Mouse (Mus musculus) embryonic stem cell, embryonic (primary cell): ENCODE data around the gene Ap5s1.

Source experiments
- CTCF ChIA-PET, 4 experiments: fragments of 300-600 bp in 2 of 4; fragments of 350-600 bp in 2 of 4; sonication (Branson Sonifier 250); formaldehyde crosslinking; loops; one replicate each; lab custom pipeline; 2022; ENCODE audit warnings: inconsistent platforms in 2 of 4; lab: Charles Lee
- POLR2A ChIA-PET, 4 experiments: fragments of 300-600 bp in 2 of 4; fragments of 350-600 bp in 2 of 4; sonication (Branson Sonifier 250); formaldehyde crosslinking; loops; one replicate each; lab custom pipeline; 2022; ENCODE audit warnings: antibody characterized with exemption in 4 of 4, inconsistent platforms in 1 of 4; lab: Charles Lee

Ap5s1 gene

GRCm38 (mm10) chr2:131176491-131176890 lies 30.4 kb upstream of the Ap5s1 start:
- ChIA-PET CTCF (interaction anchor here in 2 of 4 experiments (1.9 to 4.1 kb wide), 3 partner anchors 10 to 33 kb away, joined by 4 to 12 read pairs (median 11); partner anchors contain the start of genes Cdc25b (in 1 of the 2) and Spef1 (in 1 of the 2)), POLR2A (interaction anchor here in 3 of 4 experiments (0.6 to 8.3 kb wide), 17 partner anchors 10 to 1569 kb away, joined by 3 to 53 read pairs (median 4); partner anchors contain the start of genes 1700037H04Rik (in 2 of the 3), Cdc25b (in 2 of the 3), Spef1 (in 2 of the 3) and Ap5s1 (in 1 of the 3))

GRCm38 (mm10) chr2:131177932-131178331 lies 28.9 kb upstream of the Ap5s1 start:
- POLR2A ChIA-PET: interaction anchor here in 3 of 4 experiments (0.7 to 8.3 kb wide), 14 partner anchors 8 to 123 kb away, joined by 3 to 53 read pairs (median 5); partner anchors contain the start of genes 1700037H04Rik (in 3 of the 3), Cdc25b (in 3 of the 3), Spef1 (in 3 of the 3) and Pank2 (in 1 of the 3)
- CTCF ChIA-PET: interaction anchor here in 2 of 4 experiments (1.4 to 4.1 kb wide), 3 partner anchors 9 to 32 kb away, joined by 3 to 12 read pairs (median 11); partner anchors contain the start of genes 1700037H04Rik (in 1 of the 2), Cdc25b (in 1 of the 2) and Spef1 (in 1 of the 2)

- CTCF ChIA-PET: interaction anchor here in 3 of 4 experiments (0.7 to 4.1 kb wide), 9 partner anchors 8 to 77 kb away, joined by 3 to 11 read pairs (median 4); partner anchors contain the start of gene 1700037H04Rik (in 1 of the 3)
- POLR2A ChIA-PET: interaction anchor here (0.6 to 2.4 kb wide), 47 partner anchors 8 to 515 kb away, joined by 3 to 22 read pairs (median 4); partner anchors contain the start of genes 1700037H04Rik (in 3 of the 4), Mavs (in 2 of the 4), Pank2 (in 2 of the 4) and Rnf24 (in 2 of the 4)
Measured at GRCm38 (mm10) chr2:131178828-131179245, 28.0 kb upstream of the Ap5s1 start.

- POLR2A ChIA-PET: interaction anchor here (0.6 to 2.4 kb wide), 49 partner anchors 8 to 515 kb away, joined by 3 to 22 read pairs (median 4); partner anchors contain the start of genes 1700037H04Rik (in 3 of the 4), Mavs (in 2 of the 4), Pank2 (in 2 of the 4) and Rnf24 (in 2 of the 4)
- CTCF ChIA-PET: interaction anchor here in 3 of 4 experiments (0.7 to 4.1 kb wide), 9 partner anchors 8 to 76 kb away, joined by 3 to 11 read pairs (median 4); partner anchors contain the start of gene 1700037H04Rik (in 1 of the 3)
Measured at GRCm38 (mm10) chr2:131179246-131179886, 27.5 kb upstream of the Ap5s1 start.

GRCm38 (mm10) chr2:131179990-131180587 lies 26.8 kb upstream of the Ap5s1 start, which contains the start of gene Cenpb:
Gene Cenpb (minus strand): TSS chr2:131180067.
- POLR2A ChIA-PET: interaction anchor here (0.5 to 2.4 kb wide), 24 partner anchors 9 to 151 kb away, joined by 3 to 22 read pairs (median 5); partner anchors contain the start of genes 1700037H04Rik (in 2 of the 4), Mavs (in 1 of the 4) and Pank2 (in 1 of the 4)
- CTCF ChIA-PET: interaction anchor here in 3 of 4 experiments (1.2 to 4.1 kb wide), 4 partner anchors 9 to 30 kb away, joined by 3 to 11 read pairs (median 4); no protein-coding TSS in a partner anchor

GRCm38 (mm10) chr2:131186343-131186742 lies 20.5 kb upstream of the Ap5s1 start:
- CTCF ChIA-PET: interaction anchor here (0.6 to 2.6 kb wide), 23 partner anchors 9 to 359 kb away, joined by 3 to 19 read pairs (median 4); partner anchors contain the start of genes 1700037H04Rik (in 2 of the 4) and Mavs (in 1 of the 4)
- POLR2A ChIA-PET: interaction anchor here (0.5 to 4.9 kb wide), 55 partner anchors 9 to 1050 kb away, joined by 3 to 53 read pairs (median 4); partner anchors contain the start of genes 1700037H04Rik (in 4 of the 4), Ddrgk1 (in 1 of the 4), Mavs (in 1 of the 4) and Pank2 (in 1 of the 4)

- ChIA-PET POLR2A (interaction anchor here (0.6 to 4.9 kb wide), 66 partner anchors 8 to 1049 kb away, joined by 3 to 53 read pairs (median 4); partner anchors contain the start of genes 1700037H04Rik (in 4 of the 4), Ddrgk1 (in 1 of the 4), Mavs (in 1 of the 4) and Pank2 (in 1 of the 4)), CTCF (interaction anchor here (0.6 to 2.6 kb wide), 29 partner anchors 9 to 359 kb away, joined by 3 to 19 read pairs (median 4); partner anchors contain the start of genes 1700037H04Rik (in 2 of the 4), Mavs (in 2 of the 4) and Pank2 (in 1 of the 4))
Measured at GRCm38 (mm10) chr2:131186771-131187601, 19.9 kb upstream of the Ap5s1 start, which contains the start of the genes Cdc25b and Spef1. Gene Cdc25b (plus strand): TSS chr2:131186949. Gene Spef1 (minus strand): TSS chr2:131187282.

GRCm38 (mm10) chr2:131187602-131187922 lies 19.3 kb upstream of the Ap5s1 start:
- POLR2A ChIA-PET: interaction anchor here (0.6 to 4.9 kb wide), 49 partner anchors 9 to 552 kb away, joined by 3 to 53 read pairs (median 5); partner anchors contain the start of genes 1700037H04Rik (in 4 of the 4), Ddrgk1 (in 1 of the 4), Mavs (in 1 of the 4) and Pank2 (in 1 of the 4)
- CTCF ChIA-PET: interaction anchor here in 3 of 4 experiments (0.6 to 2.6 kb wide), 19 partner anchors 9 to 343 kb away, joined by 3 to 19 read pairs (median 4); partner anchors contain the start of genes Mavs (in 2 of the 3) and Pank2 (in 1 of the 3)

- ChIA-PET POLR2A (interaction anchor here in 3 of 4 experiments (0.7 to 4.9 kb wide), 13 partner anchors 8 to 44 kb away, joined by 3 to 44 read pairs (median 12); partner anchors contain the start of genes 1700037H04Rik (in 2 of the 3) and Mavs (in 1 of the 3)), CTCF (interaction anchor here in 3 of 4 experiments (0.7 to 2.6 kb wide), 6 partner anchors 10 to 196 kb away, joined by 3 to 12 read pairs (median 4); no protein-coding TSS in a partner anchor)
Measured at GRCm38 (mm10) chr2:131188311-131188710, 18.6 kb upstream of the Ap5s1 start.

- CTCF ChIA-PET: interaction anchor here in 3 of 4 experiments (0.7 to 2.7 kb wide), 4 partner anchors 20 to 473 kb away, joined by 3 to 10 read pairs (median 4); no protein-coding TSS in a partner anchor
- POLR2A ChIA-PET: interaction anchor here in 3 of 4 experiments (0.5 to 4.9 kb wide), 16 partner anchors 8 to 319 kb away, joined by 3 to 36 read pairs (median 4); partner anchors contain the start of gene 1700037H04Rik (in 1 of the 3)
Measured at GRCm38 (mm10) chr2:131189521-131190309, 17.2 kb upstream of the Ap5s1 start.

GRCm38 (mm10) chr2:131190344-131191004 lies 16.4 kb upstream of the Ap5s1 start:
- ChIA-PET CTCF (interaction anchor here in 3 of 4 experiments (0.7 to 2.7 kb wide), 3 partner anchors 20 to 474 kb away, joined by 3 to 10 read pairs (median 4); no protein-coding TSS in a partner anchor), POLR2A (interaction anchor here in 3 of 4 experiments (0.6 to 2.7 kb wide), 16 partner anchors 9 to 318 kb away, joined by 3 to 8 read pairs (median 4); partner anchors contain the start of gene 1700037H04Rik (in 1 of the 3))

- ChIA-PET CTCF (interaction anchor here in 1 of 4 experiments (2.7 kb wide), 1 partner anchor 19 kb away, joined by 10 read pairs; no protein-coding TSS in a partner anchor), POLR2A (interaction anchor here in 3 of 4 experiments (0.5 to 2.7 kb wide), 21 partner anchors 8 to 1924 kb away, joined by 3 to 8 read pairs (median 3); partner anchors contain the start of gene 1700037H04Rik (in 1 of the 3))
Measured at GRCm38 (mm10) chr2:131191005-131191390, 15.9 kb upstream of the Ap5s1 start.

GRCm38 (mm10) chr2:131196606-131197316 lies 10.1 kb upstream of the Ap5s1 start:
- ChIA-PET CTCF (interaction anchor here in 3 of 4 experiments (0.6 to 1.9 kb wide), 4 partner anchors 11 to 140 kb away, joined by 3 to 18 read pairs (median 6); no protein-coding TSS in a partner anchor), POLR2A (interaction anchor here in 3 of 4 experiments (0.6 to 2.1 kb wide), 13 partner anchors 8 to 154 kb away, joined by 3 to 11 read pairs (median 4); partner anchors contain the start of genes Cdc25b (in 2 of the 3), Spef1 (in 2 of the 3), 1700037H04Rik (in 1 of the 3) and Gfra4 (in 1 of the 3))
